Mouse (Mus musculus) limb, embryonic 13.5 days (tissue): ENCODE results near the gene Agap1. TPM values are rescaled to one million over a fixed set of nuclear protein-coding genes. Genes with fewer than 3 reads are reported as not detected.
A peak's percentile ranks its signal among the peaks of the same experiment; 100 is the strongest.
"Not testable (repeated sequence)": the region's sequence is repeated elsewhere in the genome, so short reads cannot be mapped to it uniquely, and the experiment has no call there.

Experiments used
- ATAC-seq: fragments of 200-750 bp; cut with Nextera tagmentation; 2 replicates; pipeline ENCODE4 v1.8.0; 2017; ENCODE audit warnings: low read depth, moderate number of reproducible peaks, moderate TSS enrichment; ENCODE audit not compliant: low FRiP score
- H3K27ac ChIP-seq: fragments of 300-500 bp; sonication (generic); 2 replicates; pipeline ENCODE4 v1.5.1; 2015; ENCODE audit warnings: inconsistent platforms, mild to moderate bottlenecking, moderate library complexity
- H3K27me3 ChIP-seq: fragments of 300-500 bp; sonication (generic); 2 replicates; pipeline ENCODE4 v1.6.1; 2015; ENCODE audit warnings: mild to moderate bottlenecking, inconsistent platforms
- H3K36me3 ChIP-seq: fragments of 300-500 bp; sonication (generic); 2 replicates; pipeline ENCODE4 v1.6.1; 2015; ENCODE audit warnings: inconsistent platforms, mild to moderate bottlenecking, moderate library complexity
- H3K4me1 ChIP-seq: fragments of 300-500 bp; sonication (generic); 2 replicates; pipeline ENCODE4 v1.6.1; 2015; ENCODE audit warnings: inconsistent platforms
- H3K4me2 ChIP-seq: fragments of 300-500 bp; sonication (generic); replicated peaks from 2 replicates; pipeline ENCODE4 v1.6.1; 2015; ENCODE audit warnings: inconsistent platforms, mild to moderate bottlenecking, moderate library complexity
- H3K4me3 ChIP-seq: fragments of 300-500 bp; sonication (generic); 2 replicates; pipeline ENCODE4 v1.5.1; 2015; ENCODE audit warnings: moderate library complexity, mild to moderate bottlenecking, inconsistent platforms
- H3K9ac ChIP-seq: fragments of 300-500 bp; sonication (generic); 2 replicates; pipeline ENCODE4 v1.6.1; 2015; ENCODE audit warnings: mild to moderate bottlenecking, inconsistent platforms
- H3K9me3 ChIP-seq: fragments of 300-500 bp; sonication (generic); 2 replicates; pipeline ENCODE4 v1.6.1; 2016; ENCODE audit warnings: inconsistent platforms
- WGBS: fragments of 180-500 bp; shearing (Covaris S2); methylation state at CpG from one replicate; pipeline ENCODE4 v1.1.7; 2015; 5-methylcytosine and 5-hydroxymethylcytosine counted together
- polyA plus RNA-seq: library from polyadenylated mRNA; unstranded; fragments of >200 nt; fragmentation: Nextera tagmentation; extraction: Ambion mirVana; gene quantifications from 2 replicates; pipeline ENCODE4 v1.2.1, GENCODE M21; 2015

Agap1 gene
- polyA plus RNA-seq, 1 experiment from 2014 or later = 13.3 TPM

DNA sequence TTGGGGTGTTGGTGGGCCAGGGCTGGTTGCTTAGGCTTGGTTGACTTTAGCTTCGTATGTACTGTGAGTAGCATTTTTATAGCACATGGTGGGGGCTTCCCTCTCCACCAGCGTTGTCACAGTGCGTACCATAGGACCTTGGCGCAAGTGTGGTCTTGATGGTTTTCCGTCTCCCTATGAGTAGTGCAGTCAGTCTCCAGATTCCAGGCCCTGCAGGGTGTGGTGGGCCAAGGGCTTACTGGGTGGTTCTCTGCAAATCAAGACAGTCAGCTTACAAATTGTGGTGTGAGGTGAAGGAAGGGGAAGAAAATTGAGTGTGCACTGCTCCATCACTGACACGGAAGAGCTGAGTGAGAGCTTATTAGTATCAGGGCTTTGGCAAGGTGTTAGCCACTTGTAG, 32.3 kb downstream of the Agap1 start:
- Histone ChIP-seq H3K4me3 (no peak overlapping the region), H3K9ac (no peak overlapping the region), H3K36me3 (no peaks in the 10 kb centered on the region), H3K4me2 (peak overlapping the region; percentile 27; the same call in 1 of the 2 replicates), H3K4me1 (peaks cover 76% of the 10 kb centered on the region), H3K9me3 (no peaks in the 10 kb centered on the region), H3K27me3 (no peaks in the 10 kb centered on the region), H3K27ac (peak overlapping the region; percentile 44; the same call in 1 of the 2 replicates)
- ATAC-seq = no peak
- WGBS = 82% methylated on average over 6 of the region's 6 CpGs

DNA sequence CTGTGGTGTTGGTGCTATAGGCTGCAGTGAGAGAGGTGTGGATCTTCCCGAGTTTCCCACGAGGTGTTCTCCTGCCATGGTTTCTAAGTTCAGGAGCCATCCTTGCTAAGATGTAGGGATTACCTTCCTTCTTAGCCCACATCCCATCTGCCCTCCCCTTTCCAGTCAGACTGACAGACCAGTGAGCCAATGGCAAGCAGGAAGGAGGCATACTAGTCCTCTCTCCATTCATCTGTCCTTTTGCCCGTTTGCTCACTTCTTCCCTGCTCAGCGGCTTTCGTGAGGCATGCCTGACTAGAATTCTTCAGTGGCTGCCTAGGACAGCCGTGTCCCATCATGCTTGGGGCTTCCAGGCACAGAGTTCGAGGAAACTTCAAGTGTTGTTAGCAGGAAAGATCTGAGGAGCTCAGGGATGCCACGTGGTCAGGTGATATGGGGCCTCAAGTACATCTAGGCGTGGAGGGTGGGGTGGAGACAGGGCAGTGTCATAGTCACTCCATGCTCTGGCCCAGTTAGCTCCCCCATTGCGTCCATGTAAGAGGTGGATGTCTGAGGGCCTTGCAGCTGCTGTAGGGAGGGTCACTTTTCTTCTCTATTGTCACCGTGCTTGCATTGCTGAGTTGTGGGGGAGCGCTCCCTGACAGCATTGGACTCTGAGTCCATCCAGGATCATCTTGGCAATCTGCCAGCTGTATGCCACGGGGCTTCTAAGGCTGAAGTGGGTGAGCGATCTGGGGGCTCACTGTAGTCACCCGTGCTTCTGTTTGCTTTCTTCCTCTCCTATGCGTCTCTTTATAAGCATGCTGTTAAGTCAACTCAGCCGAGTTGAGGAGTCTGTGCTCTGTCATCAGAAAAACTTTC, 34.7 kb downstream of the Agap1 start:
- no peaks in the 10 kb centered on the region for H3K36me3 ChIP-seq
- no peak overlapping the region for H3K4me2 ChIP-seq
- H3K4me1 ChIP-seq = peaks cover 62% of the 10 kb centered on the region
- H3K9ac ChIP-seq = no peak overlapping the region
- 82% methylated on average over 17 of the region's 17 CpGs for WGBS
- ATAC-seq = no peak
- H3K27me3 ChIP-seq = no peaks in the 10 kb centered on the region
- H3K9me3 ChIP-seq = no peaks in the 10 kb centered on the region
- H3K4me3 ChIP-seq = no peak overlapping the region
- no peak overlapping the region for H3K27ac ChIP-seq

DNA sequence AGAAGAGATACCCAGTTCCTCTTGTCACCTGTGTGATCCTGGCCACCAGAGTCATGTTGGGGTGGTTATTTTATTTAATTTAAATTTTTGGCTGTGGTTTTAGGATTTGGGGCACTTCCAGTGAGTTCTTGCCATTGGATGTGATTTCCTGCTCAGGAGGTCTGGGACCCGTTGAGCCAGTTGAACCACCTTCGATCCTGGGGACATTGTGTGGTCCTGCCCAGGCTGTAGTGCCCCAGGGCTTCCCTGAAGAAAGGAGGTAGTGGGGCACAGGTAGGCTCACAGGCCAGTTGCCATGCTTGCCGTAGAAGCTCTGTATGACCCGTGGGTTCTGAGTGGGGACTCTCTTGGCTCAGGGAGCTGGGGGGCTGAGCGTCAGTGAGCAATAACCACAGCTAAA, 38.6 kb downstream of the Agap1 start:
- ATAC-seq = no peak
- Histone ChIP-seq H3K4me2 (no peak overlapping the region), H3K36me3 (no peaks in the 10 kb centered on the region), H3K4me3 (no peak overlapping the region), H3K9me3 (no peaks in the 10 kb centered on the region), H3K9ac (no peak overlapping the region), H3K27me3 (no peaks in the 10 kb centered on the region), H3K4me1 (peaks cover 49% of the 10 kb centered on the region), H3K27ac (no peak overlapping the region)
- WGBS = 90% methylated on average over 5 of the region's 5 CpGs

DNA sequence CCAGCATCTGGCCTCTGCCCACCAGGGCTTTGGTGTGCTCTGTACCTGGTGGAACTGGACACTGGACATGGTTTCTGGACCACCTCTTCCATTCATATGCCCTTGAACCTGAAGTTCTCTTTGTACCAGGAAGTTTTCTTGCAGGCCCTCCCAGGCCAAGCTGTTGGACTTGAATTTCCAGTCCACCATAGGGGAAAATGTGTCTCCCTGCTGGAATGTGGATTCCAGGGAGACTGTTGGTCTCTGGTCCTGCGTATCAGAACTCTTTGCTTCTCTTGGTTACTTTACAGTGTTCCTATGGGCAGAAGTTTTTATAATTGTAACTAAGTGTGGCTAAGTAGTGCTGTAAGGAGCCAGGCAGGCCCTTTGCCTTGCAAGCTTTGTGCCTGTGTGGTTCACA, 40.2 kb downstream of the Agap1 start:
- no peak overlapping the region for H3K27ac ChIP-seq
- H3K9ac ChIP-seq = no peak overlapping the region
- peaks cover 46% of the 10 kb centered on the region for H3K4me1 ChIP-seq
- ATAC-seq = no peak
- no peaks in the 10 kb centered on the region for H3K27me3 ChIP-seq
- no peaks in the 10 kb centered on the region for H3K36me3 ChIP-seq
- 84% methylated on average over 1 of the region's 1 CpGs for WGBS
- no peak overlapping the region for H3K4me3 ChIP-seq
- no peak overlapping the region for H3K4me2 ChIP-seq
- no peaks in the 10 kb centered on the region for H3K9me3 ChIP-seq

DNA sequence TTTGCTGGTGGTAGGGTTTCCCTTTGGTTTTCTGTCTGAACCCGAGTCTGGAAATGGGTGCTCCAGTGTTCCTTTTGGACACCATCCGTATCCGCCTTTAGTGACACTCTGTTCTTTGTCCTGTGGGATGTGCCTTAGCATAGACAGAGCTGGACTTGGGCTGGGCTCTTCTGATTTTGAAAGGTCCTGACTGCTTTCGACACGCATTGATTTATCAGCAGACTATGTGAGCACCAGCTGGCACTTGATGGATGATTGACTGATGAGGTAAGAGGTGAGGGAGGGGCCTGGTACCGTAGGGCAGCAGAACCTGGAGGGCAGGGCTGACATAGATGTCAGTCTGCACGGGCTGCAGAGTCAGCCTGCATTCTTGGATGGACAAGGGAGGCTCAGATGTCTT, 41.6 kb downstream of the Agap1 start:
- H3K4me2 ChIP-seq = no peak overlapping the region
- no peak overlapping the region for H3K9ac ChIP-seq
- no peaks in the 10 kb centered on the region for H3K27me3 ChIP-seq
- WGBS = 79% methylated on average over 7 of the region's 7 CpGs
- H3K27ac ChIP-seq = no peak overlapping the region
- no peak; the same call in 1 of the 2 replicates for ATAC-seq
- peaks cover 50% of the 10 kb centered on the region for H3K4me1 ChIP-seq
- no peak overlapping the region for H3K4me3 ChIP-seq
- H3K9me3 ChIP-seq = no peaks in the 10 kb centered on the region
- H3K36me3 ChIP-seq = no peaks in the 10 kb centered on the region

DNA sequence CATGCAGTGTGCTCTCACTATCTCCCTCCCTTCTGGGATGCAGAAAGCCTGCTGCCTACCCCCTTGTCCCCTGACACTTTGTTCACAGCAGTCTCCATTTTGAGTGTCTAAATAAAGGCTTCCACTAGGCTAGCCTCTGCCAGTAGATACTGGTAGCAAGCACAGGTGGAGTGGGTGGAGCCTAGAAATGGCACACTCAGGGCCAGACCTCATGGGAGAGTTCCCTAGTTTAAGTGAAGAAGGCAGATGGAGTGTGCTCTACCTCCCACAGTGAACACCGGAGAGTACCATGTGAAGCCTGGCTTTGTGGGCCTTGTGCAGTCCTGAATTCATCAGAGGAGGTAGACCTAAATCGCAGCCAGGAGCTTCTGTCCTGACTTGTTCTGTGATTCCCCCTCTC, 46.3 kb downstream of the Agap1 start:
- WGBS = 84% methylated on average over 2 of the region's 2 CpGs
- no peak overlapping the region for H3K4me3 ChIP-seq
- H3K27ac ChIP-seq = no peak overlapping the region
- no peak for ATAC-seq
- peaks cover 4% of the 10 kb centered on the region; the same call in 1 of the 2 replicates for H3K9me3 ChIP-seq
- no peaks in the 10 kb centered on the region for H3K27me3 ChIP-seq
- no peak overlapping the region for H3K4me2 ChIP-seq
- no peaks in the 10 kb centered on the region for H3K36me3 ChIP-seq
- no peak overlapping the region for H3K9ac ChIP-seq
- H3K4me1 ChIP-seq = peaks cover 44% of the 10 kb centered on the region

DNA sequence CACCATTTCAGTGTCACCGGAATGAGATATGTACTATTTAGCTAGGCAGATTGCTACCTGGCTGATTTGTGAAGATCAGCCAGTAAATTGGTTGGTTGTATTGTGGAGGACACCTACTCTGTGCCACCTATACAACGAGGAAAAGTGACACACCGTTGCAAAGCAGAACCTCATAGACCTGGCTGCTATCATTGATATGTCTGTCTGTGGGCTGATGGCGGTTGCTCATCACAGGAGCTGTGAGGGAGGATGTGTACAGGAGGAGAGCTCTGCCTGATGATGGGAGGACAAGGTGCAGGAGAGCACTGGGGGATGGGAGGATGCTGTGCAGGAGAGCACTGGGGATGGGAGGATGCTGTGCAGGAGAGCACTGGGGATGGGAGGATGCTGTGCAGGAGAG, 46.7 kb downstream of the Agap1 start:
- H3K36me3 ChIP-seq = no peaks in the 10 kb centered on the region
- H3K27me3 ChIP-seq = no peaks in the 10 kb centered on the region
- H3K27ac ChIP-seq = no peak overlapping the region
- no peak overlapping the region for H3K9ac ChIP-seq
- peaks cover 4% of the 10 kb centered on the region; the same call in 1 of the 2 replicates for H3K9me3 ChIP-seq
- H3K4me3 ChIP-seq = no peak overlapping the region
- H3K4me2 ChIP-seq = no peak overlapping the region
- peaks cover 44% of the 10 kb centered on the region for H3K4me1 ChIP-seq
- WGBS = 87% methylated on average over 4 of the region's 4 CpGs
- no peak for ATAC-seq

DNA sequence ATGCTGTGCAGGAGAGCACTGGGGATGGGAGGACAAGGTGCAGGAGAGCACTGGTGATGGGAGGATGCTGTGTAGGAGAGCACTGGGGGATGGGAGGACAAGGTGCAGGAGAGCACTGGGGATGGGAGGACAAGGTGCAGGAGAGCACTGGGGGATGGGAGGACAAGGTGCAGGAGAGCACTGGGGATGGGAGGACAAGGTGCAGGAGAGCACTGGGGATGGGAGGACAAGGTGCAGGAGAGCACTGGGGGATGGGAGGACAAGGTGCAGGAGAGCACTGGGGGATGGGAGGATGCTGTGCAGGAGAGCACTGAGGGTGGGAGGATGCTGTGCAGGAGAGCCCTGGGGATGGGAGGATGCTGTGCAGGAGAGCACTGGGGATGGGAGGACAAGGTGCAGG, 47.3 kb downstream of the Agap1 start:
- peaks cover 41% of the 10 kb centered on the region for H3K4me1 ChIP-seq
- not testable (repeated sequence) for H3K36me3 ChIP-seq

DNA sequence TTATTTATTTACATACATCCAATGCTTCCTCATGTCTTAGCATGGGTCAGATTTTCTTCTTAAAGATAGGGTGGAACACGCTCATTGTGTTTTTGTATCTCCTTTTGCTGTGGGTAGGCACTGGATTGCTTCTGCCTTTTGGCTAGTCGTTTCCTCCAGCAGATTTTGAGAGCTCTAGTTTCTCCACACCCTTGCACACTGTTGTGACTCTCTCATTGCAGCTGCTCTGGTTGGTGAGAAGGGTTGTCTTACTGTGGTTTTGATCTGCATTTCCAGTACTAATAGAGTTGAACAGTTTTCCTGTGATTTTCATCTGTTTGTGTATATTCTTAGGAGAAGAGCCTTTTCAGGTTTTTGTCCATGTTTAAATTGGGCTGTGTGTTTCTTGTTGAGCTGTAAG, 54.6 kb downstream of the Agap1 start:
- H3K4me3 ChIP-seq = no peak overlapping the region
- no peak overlapping the region for H3K27ac ChIP-seq
- 59% methylated on average over 2 of the region's 2 CpGs for whole genome bisulfite sequencing
- H3K9ac ChIP-seq = no peak overlapping the region
- H3K4me2 ChIP-seq = no peak overlapping the region
- peaks cover 46% of the 10 kb centered on the region for H3K4me1 ChIP-seq
- no peaks in the 10 kb centered on the region; the same call in 1 of the 2 replicates for H3K9me3 ChIP-seq
- H3K27me3 ChIP-seq = no peaks in the 10 kb centered on the region
- no peaks in the 10 kb centered on the region for H3K36me3 ChIP-seq
- no peak for ATAC-seq

More for the DNA sequence above, 47.3 kb downstream of the Agap1 start:
- H3K27me3 ChIP-seq, H3K9me3 ChIP-seq, H3K9ac ChIP-seq, H3K4me3 ChIP-seq, H3K4me2 ChIP-seq, H3K27ac ChIP-seq, ATAC-seq: not testable (repeated sequence)

DNA sequence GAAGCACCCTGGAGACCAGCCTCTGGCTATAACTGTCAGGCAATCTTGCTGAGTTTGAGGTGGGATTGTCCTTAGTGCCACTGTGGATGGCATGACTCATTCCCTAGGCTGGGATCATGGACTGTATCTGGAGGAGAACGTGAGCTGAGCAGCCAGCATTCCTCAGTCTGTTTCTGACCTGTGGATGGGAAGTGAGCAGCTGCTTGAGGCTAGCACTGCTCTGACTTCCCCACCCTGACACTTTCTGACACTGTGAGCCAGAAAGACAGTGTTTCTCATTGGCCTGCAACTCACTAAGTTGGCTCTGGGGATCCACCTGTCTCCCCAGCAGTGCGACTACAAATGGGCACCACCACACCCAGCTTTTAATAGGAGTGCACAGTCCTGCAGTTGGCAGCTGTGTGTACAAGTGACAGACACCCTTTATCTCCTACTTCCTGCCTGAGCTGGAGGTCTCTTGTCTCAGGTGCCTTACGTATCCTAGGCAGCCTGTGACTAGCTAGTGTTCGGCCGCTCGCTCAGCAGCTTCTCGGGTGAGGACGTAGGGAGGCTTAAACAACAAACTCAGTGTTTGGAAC, 55.2 kb downstream of the Agap1 start:
- ATAC-seq = peak; percentile 73
- H3K36me3 ChIP-seq = no peaks in the 10 kb centered on the region
- H3K9me3 ChIP-seq = no peaks in the 10 kb centered on the region
- no peaks in the 10 kb centered on the region for H3K27me3 ChIP-seq
- H3K4me3 ChIP-seq = no peak overlapping the region
- H3K9ac ChIP-seq = no peak overlapping the region
- no peak overlapping the region for H3K4me2 ChIP-seq
- H3K27ac ChIP-seq = no peak overlapping the region; the same call in 1 of the 2 replicates
- peaks cover 46% of the 10 kb centered on the region for H3K4me1 ChIP-seq
- WGBS = 32% methylated on average over 8 of the region's 8 CpGs

DNA sequence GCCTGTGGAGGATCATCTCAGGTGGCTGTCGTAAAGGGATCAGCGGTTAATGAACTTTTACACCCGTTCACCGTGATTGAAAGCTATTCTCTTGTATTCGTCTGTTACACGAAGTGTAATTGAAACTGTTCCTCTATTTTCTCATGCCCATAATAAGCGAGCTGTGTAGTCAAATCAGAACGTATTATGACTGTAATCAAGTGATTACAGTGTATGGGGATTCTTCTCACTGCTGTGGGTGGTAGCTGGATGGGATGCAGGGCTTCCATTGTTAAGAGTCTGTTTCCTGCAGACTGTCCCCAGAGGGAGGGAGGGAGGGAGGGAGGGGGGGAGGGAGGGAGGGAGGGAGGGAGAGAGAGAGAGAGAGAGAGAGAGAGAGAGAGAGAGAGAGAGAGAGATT, 56.1 kb downstream of the Agap1 start:
- H3K9ac ChIP-seq = no peak overlapping the region
- H3K4me3 ChIP-seq = no peak overlapping the region
- no peaks in the 10 kb centered on the region for H3K9me3 ChIP-seq
- no peak for ATAC-seq
- peaks cover 46% of the 10 kb centered on the region for H3K4me1 ChIP-seq
- H3K36me3 ChIP-seq = no peaks in the 10 kb centered on the region
- H3K27me3 ChIP-seq = no peaks in the 10 kb centered on the region
- no peak overlapping the region for H3K27ac ChIP-seq
- 30% methylated on average over 8 of the region's 8 CpGs for WGBS
- H3K4me2 ChIP-seq = no peak overlapping the region

DNA sequence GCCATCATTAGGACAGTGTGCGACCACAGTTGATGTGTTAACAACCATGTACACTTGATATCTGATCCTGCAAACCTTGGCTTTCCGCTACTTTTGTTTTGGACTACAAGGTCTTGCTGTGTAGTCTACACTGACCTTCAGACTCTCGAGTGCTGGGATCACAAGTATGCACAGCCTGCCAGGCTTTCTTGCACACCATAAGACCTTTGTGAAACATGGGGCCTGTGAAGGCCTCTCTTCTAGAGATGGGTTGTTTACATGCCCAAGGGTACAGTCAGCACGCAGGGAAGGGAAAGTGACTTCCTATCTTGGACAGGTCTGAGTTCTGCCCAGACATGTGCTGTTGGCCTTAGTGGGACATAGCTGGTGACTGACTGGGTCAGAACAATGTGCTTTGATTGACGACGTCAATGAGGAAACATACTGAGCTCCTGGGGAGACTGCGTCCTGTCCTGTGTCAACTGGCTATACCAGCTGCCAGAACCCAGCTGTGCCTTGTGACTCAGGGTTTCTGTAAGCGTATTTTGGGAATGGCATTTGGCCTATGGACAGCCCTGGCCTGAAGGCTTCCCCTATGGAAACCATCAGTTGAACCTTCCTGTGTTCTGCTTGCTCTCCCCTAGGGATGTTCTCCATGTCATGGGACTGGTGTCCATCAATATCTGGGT, 59.1 kb downstream of the Agap1 start:
- no peak overlapping the region for H3K9ac ChIP-seq
- H3K9me3 ChIP-seq = no peaks in the 10 kb centered on the region
- no peak overlapping the region for H3K4me3 ChIP-seq
- H3K36me3 ChIP-seq = no peaks in the 10 kb centered on the region
- WGBS = 74% methylated on average over 8 of the region's 8 CpGs
- H3K27me3 ChIP-seq = no peaks in the 10 kb centered on the region
- H3K4me1 ChIP-seq = peaks cover 70% of the 10 kb centered on the region
- no peak overlapping the region for H3K4me2 ChIP-seq
- H3K27ac ChIP-seq = no peak overlapping the region
- ATAC-seq = no peak
